Mouse (Mus musculus) lung, adult 2 months (tissue): ENCODE measurements around the gene Pcyox1.

Source experiments
- CTCF ChIP-seq: fragments of 200-500 bp; IDR thresholded peaks from 2 replicates; pipeline ENCODE4 v1.5.1; 2011; ENCODE audit warnings: mild to moderate bottlenecking, low read length, control low read depth; ENCODE audit not compliant: insufficient read depth
- POLR2A ChIP-seq: fragments of 200-500 bp; IDR thresholded peaks from 2 replicates; pipeline ENCODE4 v1.6.1; 2011; ENCODE audit warnings: low read depth, mild to moderate bottlenecking, control low read depth, low read length, borderline replicate concordance; ENCODE audit errors: extremely low read depth

- TF ChIP-seq POLR2A (no peak), CTCF (no peak)
These were observed 29.4 kb upstream of the Pcyox1 start, which contains the start of gene Gm44790 for GRCm38 (mm10) chr6:86426358-86426757.
